Mouse (Mus musculus): ENCODE measurements at regions not wholly inside any gene's neighbourhood (a gene's known extent, or its start where the extent isn't known, plus 50 kb on each side); places are given as distances from the start of the nearest gene placed in this dataset.
"Not testable (repeated sequence)": the region's sequence is repeated elsewhere in the genome, so short reads cannot be mapped to it uniquely, and the experiment has no call there.

GRCm38 (mm10) chr14:37430656-37431055, 295.6 kb upstream of the Ghitm start:
- no peak overlapping the region for H3K4me3 ChIP-seq (ENCODE audit: low read length)
- no peak overlapping the region for H3K27ac ChIP-seq (ENCODE audit: low read length)
- no peaks in the 10 kb centered on the region for H3K27me3 ChIP-seq (ENCODE audit: control insufficient read depth, insufficient read depth, low read length)
- H3K9ac ChIP-seq (ENCODE audit: low read length) = no peak overlapping the region
- 58% methylated on average over 1 of the region's 1 CpGs for WGBS
- H3K4me1 ChIP-seq (ENCODE audit: control insufficient read depth, insufficient read depth, low read length) = no peaks in the 10 kb centered on the region
- ATAC-seq (replicated peaks; ENCODE audit: extremely low read depth, insufficient read depth, low FRiP score) = no peak
- H3K4me2 ChIP-seq (ENCODE audit: low read depth, low read length) = no peak overlapping the region
- no peaks in the 10 kb centered on the region for H3K36me3 ChIP-seq (ENCODE audit: control insufficient read depth, insufficient read depth)
- no peaks in the 10 kb centered on the region for H3K9me3 ChIP-seq (replicated peaks; ENCODE audit: control insufficient read depth, low read length)

GRCm38 (mm10) chr14:37425506-37425905, 290.4 kb upstream of the Ghitm start:
- Histone ChIP-seq H3K4me1 (ENCODE audit: control insufficient read depth, insufficient read depth, low read length) (no peaks in the 10 kb centered on the region), H3K4me3 (ENCODE audit: low read length) (no peak overlapping the region), H3K36me3 (ENCODE audit: control insufficient read depth, insufficient read depth) (no peaks in the 10 kb centered on the region), H3K4me2 (ENCODE audit: low read depth, low read length) (no peak overlapping the region), H3K27ac (ENCODE audit: low read length) (no peak overlapping the region), H3K9me3 (replicated peaks; ENCODE audit: control insufficient read depth, low read length) (no peaks in the 10 kb centered on the region), H3K27me3 (ENCODE audit: control insufficient read depth, insufficient read depth, low read length) (no peaks in the 10 kb centered on the region), H3K9ac (ENCODE audit: low read length) (no peak overlapping the region)
- ATAC-seq (replicated peaks; ENCODE audit: extremely low read depth, insufficient read depth, low FRiP score) = no peak

GRCm38 (mm10) chr14:37421566-37421965, 286.5 kb upstream of the Ghitm start:
- 51% methylated on average over 2 of the region's 2 CpGs for WGBS
- Histone ChIP-seq H3K4me1 (ENCODE audit: control insufficient read depth, insufficient read depth, low read length) (no peaks in the 10 kb centered on the region), H3K36me3 (ENCODE audit: control insufficient read depth, insufficient read depth) (no peaks in the 10 kb centered on the region), H3K27ac (ENCODE audit: low read length) (no peak overlapping the region), H3K27me3 (ENCODE audit: control insufficient read depth, insufficient read depth, low read length) (no peaks in the 10 kb centered on the region), H3K9me3 (replicated peaks; ENCODE audit: control insufficient read depth, low read length) (no peaks in the 10 kb centered on the region), H3K9ac (ENCODE audit: low read length) (no peak overlapping the region), H3K4me2 (ENCODE audit: low read depth, low read length) (no peak overlapping the region), H3K4me3 (ENCODE audit: low read length) (no peak overlapping the region)
- no peak for ATAC-seq (replicated peaks; ENCODE audit: extremely low read depth, insufficient read depth, low FRiP score)

GRCm38 (mm10) chr14:37412583-37412982, 277.5 kb upstream of the Ghitm start:
- not testable (repeated sequence) for ATAC-seq (replicated peaks; ENCODE audit: extremely low read depth, insufficient read depth, low FRiP score); H3K4me3 ChIP-seq (ENCODE audit: low read length); H3K9ac ChIP-seq (ENCODE audit: low read length); H3K4me2 ChIP-seq (ENCODE audit: low read depth, low read length); H3K4me1 ChIP-seq (ENCODE audit: control insufficient read depth, insufficient read depth, low read length); H3K27ac ChIP-seq (ENCODE audit: low read length); H3K27me3 ChIP-seq (ENCODE audit: control insufficient read depth, insufficient read depth, low read length); H3K9me3 ChIP-seq (replicated peaks; ENCODE audit: control insufficient read depth, low read length); H3K36me3 ChIP-seq (ENCODE audit: control insufficient read depth, insufficient read depth)
- WGBS = 28% methylated on average over 1 of the region's 1 CpGs

DNA sequence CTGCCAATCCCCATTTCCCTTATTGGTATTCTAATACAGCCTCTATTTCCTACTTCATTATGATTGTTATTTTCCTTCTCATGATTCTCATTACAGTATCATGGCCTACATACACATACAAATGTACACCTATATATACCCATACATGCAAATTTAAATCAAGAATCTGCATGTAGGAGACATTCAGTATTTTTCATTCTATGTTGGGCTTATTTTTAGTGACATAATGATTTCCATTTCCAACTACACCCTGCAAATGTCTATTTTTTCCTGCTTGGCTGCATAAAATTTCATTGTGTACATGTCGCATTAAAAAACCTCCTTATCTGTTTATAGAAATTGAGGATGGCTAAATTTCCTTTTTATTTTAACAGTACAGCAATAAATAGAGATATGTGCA, 236.9 kb upstream of the Ghitm start:
- Histone ChIP-seq H3K9me3 (replicated peaks; ENCODE audit: control insufficient read depth, low read length) (no peaks in the 10 kb centered on the region), H3K4me1 (ENCODE audit: control insufficient read depth, insufficient read depth, low read length) (no peaks in the 10 kb centered on the region), H3K4me2 (ENCODE audit: low read depth, low read length) (no peak overlapping the region), H3K27me3 (ENCODE audit: control insufficient read depth, insufficient read depth, low read length) (no peaks in the 10 kb centered on the region), H3K36me3 (ENCODE audit: control insufficient read depth, insufficient read depth) (no peaks in the 10 kb centered on the region), H3K27ac (ENCODE audit: low read length) (no peak overlapping the region), H3K9ac (ENCODE audit: low read length) (no peak overlapping the region), H3K4me3 (ENCODE audit: low read length) (no peak overlapping the region)
- no peak for ATAC-seq (replicated peaks; ENCODE audit: extremely low read depth, insufficient read depth, low FRiP score)
- WGBS = 73% methylated on average over 1 of the region's 1 CpGs

DNA sequence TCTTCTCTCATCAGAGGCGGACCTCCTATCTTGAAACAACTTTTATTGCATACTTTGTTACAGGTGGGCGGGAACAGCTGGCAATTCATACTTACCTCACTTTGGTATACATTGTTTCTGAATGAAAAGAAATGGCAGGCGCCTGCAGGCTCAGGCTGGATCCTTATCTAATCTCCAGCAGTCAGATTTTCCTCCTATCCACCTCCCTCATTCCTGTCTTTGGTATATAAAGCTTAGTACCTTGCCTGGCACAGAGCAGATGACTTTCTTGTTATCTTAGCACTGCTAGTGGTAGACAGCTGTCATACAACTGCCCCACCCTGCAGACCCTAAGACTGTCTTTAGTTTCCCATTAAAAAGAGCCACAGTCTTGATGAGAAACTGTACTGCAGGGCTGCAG, 226.8 kb upstream of the Ghitm start:
- H3K4me2 ChIP-seq (ENCODE audit: low read depth, low read length) = no peak overlapping the region
- H3K27me3 ChIP-seq (ENCODE audit: control insufficient read depth, insufficient read depth, low read length) = no peaks in the 10 kb centered on the region; the same call in 1 of the 2 replicates
- H3K9me3 ChIP-seq (replicated peaks; ENCODE audit: control insufficient read depth, low read length) = no peaks in the 10 kb centered on the region
- H3K9ac ChIP-seq (ENCODE audit: low read length) = no peak overlapping the region
- H3K36me3 ChIP-seq (ENCODE audit: control insufficient read depth, insufficient read depth) = no peaks in the 10 kb centered on the region
- H3K4me1 ChIP-seq (ENCODE audit: control insufficient read depth, insufficient read depth, low read length) = no peaks in the 10 kb centered on the region
- no peak overlapping the region for H3K27ac ChIP-seq (ENCODE audit: low read length)
- ATAC-seq (replicated peaks; ENCODE audit: extremely low read depth, insufficient read depth, low FRiP score) = no peak
- H3K4me3 ChIP-seq (ENCODE audit: low read length) = no peak overlapping the region
- WGBS = 44% methylated on average over 3 of the region's 3 CpGs

GRCm38 (mm10) chr14:37355968-37356704, 221.1 kb upstream of the Ghitm start:
- no peaks in the 10 kb centered on the region for H3K9me3 ChIP-seq (replicated peaks; ENCODE audit: control insufficient read depth, low read length)
- no peak for ATAC-seq (replicated peaks; ENCODE audit: extremely low read depth, insufficient read depth, low FRiP score)
- WGBS = 35% methylated on average over 9 of the region's 9 CpGs
- H3K27ac ChIP-seq (ENCODE audit: low read length) = no peak overlapping the region
- H3K4me3 ChIP-seq (ENCODE audit: low read length) = no peak overlapping the region
- H3K27me3 ChIP-seq (ENCODE audit: control insufficient read depth, insufficient read depth, low read length) = no peaks in the 10 kb centered on the region
- no peak overlapping the region for H3K9ac ChIP-seq (ENCODE audit: low read length)
- H3K36me3 ChIP-seq (ENCODE audit: control insufficient read depth, insufficient read depth) = no peaks in the 10 kb centered on the region
- H3K4me1 ChIP-seq (ENCODE audit: control insufficient read depth, insufficient read depth, low read length) = no peaks in the 10 kb centered on the region
- H3K4me2 ChIP-seq (ENCODE audit: low read depth, low read length) = no peak overlapping the region

DNA sequence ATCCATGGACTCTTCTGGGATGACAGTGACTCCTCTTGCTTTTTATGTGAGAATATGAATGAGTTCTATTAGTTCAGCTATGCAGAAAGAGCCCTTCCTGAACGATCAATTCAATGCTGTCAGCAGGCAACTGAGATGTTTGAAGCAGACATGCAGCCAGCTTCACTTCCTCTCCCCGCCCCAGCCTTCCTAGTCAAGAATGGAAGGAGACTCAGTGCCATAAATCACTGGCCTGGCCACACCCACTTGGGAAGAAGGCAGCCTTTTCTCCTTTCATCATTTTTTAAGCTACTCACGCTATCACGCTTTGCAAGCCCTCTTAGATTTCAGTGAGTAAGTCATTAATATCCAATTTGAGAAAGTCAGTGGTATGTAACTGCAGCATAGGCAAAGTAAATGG, 188.3 kb upstream of the Ghitm start:
- Histone ChIP-seq H3K4me2 (ENCODE audit: low read depth, low read length) (no peak overlapping the region), H3K27ac (ENCODE audit: low read length) (no peak overlapping the region), H3K9ac (ENCODE audit: low read length) (no peak overlapping the region), H3K4me3 (ENCODE audit: low read length) (no peak overlapping the region), H3K9me3 (replicated peaks; ENCODE audit: control insufficient read depth, low read length) (no peaks in the 10 kb centered on the region), H3K4me1 (ENCODE audit: control insufficient read depth, insufficient read depth, low read length) (no peaks in the 10 kb centered on the region), H3K36me3 (ENCODE audit: control insufficient read depth, insufficient read depth) (no peaks in the 10 kb centered on the region), H3K27me3 (ENCODE audit: control insufficient read depth, insufficient read depth, low read length) (no peaks in the 10 kb centered on the region)
- 68% methylated on average over 4 of the region's 4 CpGs for WGBS
- no peak for ATAC-seq (replicated peaks; ENCODE audit: extremely low read depth, insufficient read depth, low FRiP score)

GRCm38 (mm10) chr14:37315239-37315895, 180.3 kb upstream of the Ghitm start:
- Histone ChIP-seq H3K4me2 (ENCODE audit: low read depth, low read length) (no peak overlapping the region), H3K9ac (ENCODE audit: low read length) (no peak overlapping the region), H3K36me3 (ENCODE audit: control insufficient read depth, insufficient read depth) (no peaks in the 10 kb centered on the region), H3K27me3 (ENCODE audit: control insufficient read depth, insufficient read depth, low read length) (no peaks in the 10 kb centered on the region), H3K4me3 (ENCODE audit: low read length) (no peak overlapping the region), H3K27ac (ENCODE audit: low read length) (no peak overlapping the region), H3K4me1 (ENCODE audit: control insufficient read depth, insufficient read depth, low read length) (no peaks in the 10 kb centered on the region), H3K9me3 (replicated peaks; ENCODE audit: control insufficient read depth, low read length) (no peaks in the 10 kb centered on the region)
- ATAC-seq (replicated peaks; ENCODE audit: extremely low read depth, insufficient read depth, low FRiP score) = no peak
- 79% methylated on average over 7 of the region's 7 CpGs for WGBS

All from heart, embryonic 16.5 days (tissue).